12 mouse cellular contexts compared by ENCODE assay signal in genomic region chr11:82618457-82618856, GRCm38 (mm10).
DNase-seq lines count a peak whose midpoint lies in the region; ATAC-seq and TF ChIP-seq lines count a peak whose summit lies in the region.
"Had no signal": no experiment of that assay in that cellular context is flagged by ENCODE, and none has a peak within 500 bp of the region (broad histone marks: within the 10 kb centered on the region; RNA-seq: fewer than 3 reads in every experiment).

No protein-coding gene starts in this region.

- H3K4me2 ChIP-seq in embryonic facial prominence, embryonic 13.5 days: peak overlapping the region; percentile 31
- peak overlapping the region; percentile 11; the same call in 1 of the 2 replicates for H3K4me2 ChIP-seq in forebrain, embryonic 15.5 days (replicated peaks)
- peak overlapping the region; percentile 29 for H3K4me2 ChIP-seq in midbrain, postnatal 0 days (ENCODE audit: low read depth, low read length, poor library complexity, severe bottlenecking)
- H3K4me2 ChIP-seq: heart, embryonic 12.5 days had no signal

- no peak for TF ChIP-seq CTCF in lung, adult 2 months (IDR thresholded peaks at IDR 0.05; ENCODE audit: insufficient read depth, low read length)
- no peak for TF ChIP-seq CTCF in midbrain, postnatal 0 days (IDR thresholded peaks at IDR 0.05)

- H3K27me3 ChIP-seq in embryonic facial prominence, embryonic 13.5 days: peaks cover 27% of the 10 kb centered on the region
- H3K27me3 ChIP-seq in forebrain, embryonic 15.5 days: peaks cover 10% of the 10 kb centered on the region
- no peaks in the 10 kb centered on the region for H3K27me3 ChIP-seq in midbrain, postnatal 0 days (ENCODE audit: insufficient read depth, low read length)

- peak; percentile 5 for DNase-seq in lung, adult 2 months
- DNase-seq in lung, postnatal 36 days: no peak
- DNase-seq in midbrain, postnatal 0 days (ENCODE audit: low spot score): peak; percentile 64
- no peak for DNase-seq in ovary, postnatal 10 days (ENCODE audit: low spot score)
- no peak for DNase-seq in cerebellum, postnatal 10 days
- DNase-seq: adrenal gland, adult 8-10 months; cerebellum, adult 18-20 months; kidney, adult 18-20 months had no signal

- H3K4me1 ChIP-seq in lung, adult 2 months (ENCODE audit: control insufficient read depth, insufficient read depth, low read length): no peaks in the 10 kb centered on the region
- peaks cover 4% of the 10 kb centered on the region; the same call in 1 of the 2 replicates for H3K4me1 ChIP-seq in embryonic facial prominence, embryonic 13.5 days
- peaks cover 19% of the 10 kb centered on the region for H3K4me1 ChIP-seq in forebrain, embryonic 15.5 days
- peaks cover 7% of the 10 kb centered on the region; the same call in 1 of the 2 replicates for H3K4me1 ChIP-seq in midbrain, postnatal 0 days (ENCODE audit: insufficient read depth, low read length)
- H3K4me1 ChIP-seq: heart, embryonic 12.5 days had no signal

- H3K9ac ChIP-seq in embryonic facial prominence, embryonic 13.5 days: no peak overlapping the region
- H3K9ac ChIP-seq in forebrain, embryonic 15.5 days (replicated peaks): no peak overlapping the region
- H3K9ac ChIP-seq in midbrain, postnatal 0 days (replicated peaks; ENCODE audit: low read length, poor library complexity, severe bottlenecking): no peak overlapping the region
- H3K9ac ChIP-seq: heart, embryonic 12.5 days; liver, embryonic 14.5 days had no signal

- no peak overlapping the region for H3K27ac ChIP-seq in embryonic facial prominence, embryonic 13.5 days
- H3K27ac ChIP-seq in forebrain, embryonic 15.5 days (replicated peaks): no peak overlapping the region
- H3K27ac ChIP-seq in midbrain, postnatal 0 days (ENCODE audit: low read depth, low read length): no peak overlapping the region
- H3K27ac ChIP-seq: liver, embryonic 14.5 days had no signal

- ATAC-seq in embryonic facial prominence, embryonic 13.5 days (ENCODE audit: insufficient number of reproducible peaks, insufficient read depth, low FRiP score, low TSS enrichment, low read depth): no peak
- no peak for ATAC-seq in forebrain, embryonic 15.5 days (replicated peaks)
- 0 out of 2 replicates have a peak, but pooled peaks have one; percentile 31 for ATAC-seq in midbrain, postnatal 0 days (ENCODE audit: low FRiP score)

- no peak overlapping the region for H3K4me3 ChIP-seq in lung, adult 2 months (replicated peaks; ENCODE audit: extremely low read depth, low read depth, low read length)
- H3K4me3 ChIP-seq in embryonic facial prominence, embryonic 13.5 days: no peak overlapping the region
- no peak overlapping the region for H3K4me3 ChIP-seq in forebrain, embryonic 15.5 days
- no peak overlapping the region for H3K4me3 ChIP-seq in midbrain, postnatal 0 days (ENCODE audit: low read depth, low read length)
- H3K4me3 ChIP-seq: heart, embryonic 12.5 days had no signal

- H3K9me3 ChIP-seq in embryonic facial prominence, embryonic 13.5 days: no peaks in the 10 kb centered on the region
- no peaks in the 10 kb centered on the region for H3K9me3 ChIP-seq in forebrain, embryonic 15.5 days
- no peaks in the 10 kb centered on the region for H3K9me3 ChIP-seq in midbrain, postnatal 0 days (ENCODE audit: low read length)
- H3K9me3 ChIP-seq: heart, embryonic 12.5 days had no signal

- no peak for TF ChIP-seq POLR2A in lung, adult 2 months (IDR thresholded peaks at IDR 0.05; ENCODE audit: borderline replicate concordance, extremely low read depth, low read depth, low read length)

- H3K36me3 ChIP-seq in embryonic facial prominence, embryonic 13.5 days: no peaks in the 10 kb centered on the region
- no peaks in the 10 kb centered on the region for H3K36me3 ChIP-seq in forebrain, embryonic 15.5 days
- H3K36me3 ChIP-seq in midbrain, postnatal 0 days (ENCODE audit: insufficient read depth, low read length): no peaks in the 10 kb centered on the region
- H3K36me3 ChIP-seq: heart, embryonic 12.5 days had no signal

- 4% methylated on average over 9 of the region's 9 CpGs for WGBS in lung, adult 2 months
- WGBS in embryonic facial prominence, embryonic 13.5 days: 1% methylated on average over 9 of the region's 9 CpGs
- WGBS in forebrain, embryonic 15.5 days: 2% methylated on average over 9 of the region's 9 CpGs
- 1% methylated on average over 9 of the region's 9 CpGs for WGBS in midbrain, postnatal 0 days

Comparison
In these comparisons a context has a peak if more than half of its experiments do, and no peak if none do; other contexts are left out.
1. DNase-seq: peak in lung, adult 2 months (single experiment) and midbrain, postnatal 0 days (single experiment); none in lung, postnatal 36 days (single experiment), ovary, postnatal 10 days (single experiment) and cerebellum, postnatal 10 days (0 of 2).
2. Peak in every context shown above with its lines, with median percentiles within 50 percentile points of each other: H3K4me2 ChIP-seq.